Mouse (Mus musculus) gastrocnemius, postnatal 10 days (tissue): ENCODE results near the gene Cdiptos. TPM values are rescaled to one million over a fixed set of nuclear protein-coding genes. Genes with fewer than 3 reads are reported as not detected.

Source experiments
- DNase-seq: peaks from one replicate; pipeline ENCODE4 v3.0.0; 2021; ENCODE audit warnings: mixed read lengths
- total RNA-seq, 2 experiments: library from RNA; stranded (reverse); gene quantifications; 2 replicates each; pipeline ENCODE4 v1.2.3; 2021

The Cdiptos gene
- total RNA-seq, 2 experiments from 2014 or later, result 0.42 to 0.45 TPM

DNA sequence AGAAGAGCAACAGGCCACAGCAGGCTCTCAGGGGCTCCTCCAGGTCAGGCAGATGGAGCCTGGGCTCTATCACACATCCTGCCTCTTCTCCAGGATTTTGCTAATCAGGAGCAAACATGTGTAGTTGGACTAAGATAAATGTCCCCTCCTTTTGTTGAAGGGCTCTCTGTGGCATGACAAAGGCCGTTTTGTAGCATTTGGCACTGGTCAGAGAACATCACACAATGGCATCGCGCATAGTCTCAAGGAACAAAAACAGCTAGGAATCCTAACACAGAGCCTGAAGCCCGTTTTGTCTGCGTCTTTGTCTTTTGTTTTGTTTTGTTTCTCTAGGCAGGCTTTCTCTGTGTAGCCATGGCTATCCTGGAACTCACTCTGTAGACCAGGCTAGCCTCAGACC is 51.9 kb downstream of the Cdiptos start:
- DNase-seq, result no peak

DNA sequence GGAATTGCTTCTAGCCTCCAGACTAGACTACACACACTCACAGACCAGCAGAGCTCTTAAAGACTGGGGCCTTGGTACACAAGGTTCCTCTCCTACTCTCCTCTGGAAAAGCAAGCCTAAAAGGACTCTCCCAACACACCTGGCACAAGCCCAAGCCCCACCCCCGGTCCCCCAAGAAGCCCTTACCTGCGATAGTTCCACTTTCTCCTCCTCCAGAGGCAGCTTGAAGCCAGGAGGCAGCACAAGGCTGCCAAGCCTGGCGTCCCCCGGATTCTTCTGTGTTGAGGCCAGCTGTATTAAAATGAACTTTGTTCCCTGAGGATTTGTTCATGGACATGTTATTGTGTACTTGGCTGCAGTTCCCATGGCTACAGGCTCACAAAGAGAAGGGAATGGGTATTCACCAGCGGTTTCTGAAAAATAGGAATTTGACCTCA is 53.3 kb downstream of the Cdiptos start, which contains the start of gene Tmem219:
Tmem219 (minus strand) TSS at position 294 of the 437 bp plus-strand sequence.
- peak; percentile 58 for DNase-seq

Other genes with a start within 250 kb of the Cdiptos start
- gene Mapk3, start 216.5 kb downstream of the Cdiptos start, total RNA-seq, result 10 to 100 TPM; 43.7 to 54.7 TPM
- gene Gdpd3, start 209.8 kb downstream of the Cdiptos start, total RNA-seq, result 1 to 10 TPM; 1.0 to 4.0 TPM
- 10 to 100 TPM; 56.3 to 62.9 TPM for gene Ypel3, start 199.1 kb downstream of the Cdiptos start, total RNA-seq
- gene Tbx6, start 194.6 kb downstream of the Cdiptos start, total RNA-seq, result under 1 TPM; 0.38 to 0.75 TPM
- gene Ppp4c, start 183.6 kb downstream of the Cdiptos start, total RNA-seq, result 10 to 100 TPM; 44.2 to 48.8 TPM
- 10 to 100 TPM; 10.3 to 10.5 TPM for gene Fam57b, start 178.4 kb downstream of the Cdiptos start, total RNA-seq
- not detected for gene 4930451I11Rik, start 144.5 kb downstream of the Cdiptos start, total RNA-seq
- under 1 TPM; 0.14 to 0.68 TPM for gene Doc2a, start 128.7 kb downstream of the Cdiptos start, total RNA-seq
- 10 to 100 TPM; 11.9 to 18.1 TPM for gene Hirip3, start 114.1 kb downstream of the Cdiptos start, total RNA-seq
- 10 to 100 TPM; 18.6 to 23.6 TPM for gene Ino80e, start 113.7 kb downstream of the Cdiptos start, total RNA-seq
- 10 to 100 TPM; 40.2 to 52.3 TPM for gene Taok2, start 91.4 kb downstream of the Cdiptos start, total RNA-seq
- gene Tmem219, start 53.2 kb downstream of the Cdiptos start, total RNA-seq, result 10 to 100 TPM; 16.2 to 17.3 TPM
- 1 to 10 TPM; 3.7 to 5.0 TPM for gene Kctd13, start 47.2 kb downstream of the Cdiptos start, total RNA-seq
- under 1 TPM in 1 of 2 experiments, not detected in 1; 0.35 TPM for gene Asphd1, start 26.5 kb downstream of the Cdiptos start, total RNA-seq
- gene Sez6l2, start 25.5 kb downstream of the Cdiptos start, total RNA-seq, result 10 to 100 TPM in 1 of 2 experiments, 1 to 10 TPM in 1; 5.9 to 10.5 TPM
- 10 to 100 TPM; 38.3 to 39.9 TPM for gene Cdipt, start 184 bp downstream of the Cdiptos start, total RNA-seq
- gene Mvp, start 38.5 kb upstream of the Cdiptos start, total RNA-seq, result 10 to 100 TPM; 23.3 to 28.3 TPM
- 1 to 10 TPM in 1 of 2 experiments, not detected in 1; 1.5 TPM for gene Pagr1b, start 40.4 kb upstream of the Cdiptos start, total RNA-seq
- 1 to 10 TPM; 2.5 to 8.2 TPM for gene Pagr1a, start 41.3 kb upstream of the Cdiptos start, total RNA-seq
- 10 to 100 TPM; 17.5 to 23.1 TPM for gene Gm42742, start 45.0 kb upstream of the Cdiptos start, total RNA-seq
- gene Prrt2, start 45.1 kb upstream of the Cdiptos start, total RNA-seq, result 1 to 10 TPM; 1.9 to 4.6 TPM
- 10 to 100 TPM; 75.6 to 92.8 TPM for gene Maz, start 50.9 kb upstream of the Cdiptos start, total RNA-seq
- 10 to 100 TPM; 10.8 to 12.5 TPM for gene Kif22, start 66.4 kb upstream of the Cdiptos start, total RNA-seq
- gene Zg16, start 111.2 kb upstream of the Cdiptos start, total RNA-seq, result not detected
- 1 to 10 TPM in 1 of 2 experiments, under 1 TPM in 1; 0.59 to 2.1 TPM for gene AI467606, start 115.3 kb upstream of the Cdiptos start, total RNA-seq
- 1 to 10 TPM; 1.9 to 2.3 TPM for gene Qprt, start 146.1 kb upstream of the Cdiptos start, total RNA-seq
- gene Spn, start 161.7 kb upstream of the Cdiptos start, total RNA-seq, result under 1 TPM; 0.16 to 0.86 TPM
- gene Cd2bp2, start 220.0 kb upstream of the Cdiptos start, total RNA-seq, result 10 to 100 TPM; 36.7 to 41.1 TPM
- gene Tbc1d10b, start 232.4 kb upstream of the Cdiptos start, total RNA-seq, result 10 to 100 TPM; 38.6 to 45.1 TPM
- over 10,000 TPM; 46,059 to 51,168 TPM for gene Mylpf, start 232.8 kb upstream of the Cdiptos start, total RNA-seq